Mouse (Mus musculus) cortical plate, adult 2 months (tissue): ENCODE measurements around the gene Foxn3. TPM values are rescaled to one million over a fixed set of nuclear protein-coding genes. Genes with fewer than 3 reads are reported as not detected.

ENCODE experiments used
- H3K27ac ChIP-seq: fragments of 200-500 bp; 2 replicates; pipeline ENCODE4 v1.5.1; 2012; ENCODE audit warnings: low read length, control low read depth, inconsistent platforms; ENCODE audit not compliant: insufficient read depth
- H3K4me1 ChIP-seq: fragments of 200-500 bp; 2 replicates; pipeline ENCODE4 v1.6.1; 2011; ENCODE audit warnings: low read length; ENCODE audit not compliant: control insufficient read depth, insufficient read depth
- H3K4me3 ChIP-seq: fragments of 200-500 bp; 2 replicates; pipeline ENCODE4 v1.5.1; 2011; ENCODE audit warnings: mild to moderate bottlenecking, low read length, control low read depth; ENCODE audit not compliant: insufficient read depth
- CTCF ChIP-seq: fragments of 200-500 bp; IDR thresholded peaks from 2 replicates; pipeline ENCODE4 v1.5.1; 2011; ENCODE audit warnings: mild to moderate bottlenecking, control low read depth, low read length; ENCODE audit not compliant: insufficient read depth; ENCODE audit errors: extremely low read depth
- POLR2A ChIP-seq: fragments of 200-500 bp; IDR thresholded peaks from 2 replicates; pipeline ENCODE4 v1.6.1; 2011; ENCODE audit warnings: mild to moderate bottlenecking, low read length, control low read depth; ENCODE audit not compliant: insufficient read depth; ENCODE audit errors: extremely low read depth
- polyA plus RNA-seq: library from polyadenylated mRNA; depleted of rRNA; stranded (reverse); fragments of >200 nt; gene quantifications from 2 replicates; pipeline ENCODE4 v1.2.3, GENCODE M21; 2012

The Foxn3 gene
- polyA plus RNA-seq, 1 experiment: 24.9 TPM

- no peak for TF ChIP-seq POLR2A
- TF ChIP-seq CTCF: no peak
- H3K27ac ChIP-seq: 0 out of 2 replicates have a peak overlapping the region, but pooled peaks have one; percentile 8
- H3K4me3 ChIP-seq: no peak overlapping the region
- H3K4me1 ChIP-seq: peaks cover 4% of the 10 kb centered on the region
Measured at GRCm38 (mm10) chr12:99342160-99342559, 221.2 kb downstream of the Foxn3 start.

DNA sequence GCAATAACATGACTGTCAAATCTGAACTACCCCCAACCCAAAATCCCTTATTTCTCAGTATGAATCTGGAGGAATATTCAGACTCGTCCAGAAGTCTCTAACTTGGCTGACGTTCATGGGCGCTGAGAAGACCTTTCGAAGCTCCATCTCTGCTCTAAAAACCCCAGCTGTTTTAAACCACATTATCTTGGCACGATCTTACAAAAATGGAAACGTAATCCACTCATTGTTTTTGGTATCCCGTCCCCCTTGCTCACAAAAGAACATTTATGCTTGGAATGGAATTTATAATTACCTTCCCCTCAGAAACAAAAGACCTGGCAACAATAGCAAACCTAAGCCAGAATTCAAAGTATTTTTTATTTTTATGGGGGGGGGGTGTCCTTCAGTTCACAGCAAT lies 221.6 kb downstream of the Foxn3 start:
- H3K4me1 ChIP-seq: peaks cover 4% of the 10 kb centered on the region
- H3K27ac ChIP-seq: no peak overlapping the region
- H3K4me3 ChIP-seq: no peak overlapping the region
- TF ChIP-seq CTCF (no peak), POLR2A (no peak)

DNA sequence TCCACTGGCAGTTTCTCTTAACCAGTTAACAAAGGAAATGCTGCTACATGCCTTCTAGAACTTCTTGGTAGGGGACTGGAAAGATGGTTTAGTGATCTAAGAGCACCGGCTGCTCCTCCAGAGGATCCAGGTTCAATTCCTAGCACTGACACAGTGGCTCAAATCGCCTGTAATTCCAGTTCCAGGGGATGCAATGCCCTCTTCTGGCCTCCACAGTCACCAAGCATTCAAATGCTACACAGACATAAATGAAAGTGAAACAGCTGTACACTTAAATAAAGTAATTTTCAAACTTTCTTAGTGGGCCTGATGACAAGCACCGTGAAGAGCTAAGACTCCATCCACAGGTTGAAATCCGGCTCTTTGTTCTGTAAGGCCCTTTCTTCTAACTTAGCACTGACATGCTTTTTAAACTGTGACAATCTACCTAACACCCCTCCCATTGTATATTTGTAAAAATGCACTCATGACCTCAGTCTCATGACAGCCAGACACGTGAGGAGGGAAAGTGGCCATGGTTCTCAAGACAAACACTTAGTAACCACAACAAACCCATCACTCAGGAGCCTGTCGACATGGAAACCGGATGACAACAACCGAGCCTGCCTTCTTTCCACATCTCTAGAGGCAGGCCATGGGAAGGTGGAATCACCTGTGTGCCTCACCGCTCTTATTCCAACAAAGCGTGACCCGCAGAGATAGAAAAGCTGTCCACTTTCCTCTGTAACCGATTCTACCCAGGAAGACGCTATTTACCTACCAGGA lies 222.8 kb downstream of the Foxn3 start:
- H3K4me3 ChIP-seq: no peak overlapping the region
- TF ChIP-seq CTCF (0 out of 2 replicates have a peak, but pooled peaks have one; percentile 2), POLR2A (no peak)
- no peak overlapping the region; the same call in 1 of the 2 replicates for H3K27ac ChIP-seq
- H3K4me1 ChIP-seq: peaks cover 4% of the 10 kb centered on the region

GRCm38 (mm10) chr12:99339640-99340325 lies 223.6 kb downstream of the Foxn3 start:
- Histone ChIP-seq H3K4me3 (no peak overlapping the region), H3K4me1 (peaks cover 4% of the 10 kb centered on the region), H3K27ac (0 out of 2 replicates have a peak overlapping the region, but pooled peaks have one; percentile 3)
- no peak for TF ChIP-seq POLR2A
- no peak for TF ChIP-seq CTCF

GRCm38 (mm10) chr12:99338754-99339153 lies 224.6 kb downstream of the Foxn3 start:
- H3K4me1 ChIP-seq: peaks cover 4% of the 10 kb centered on the region
- no peak overlapping the region for H3K27ac ChIP-seq

DNA sequence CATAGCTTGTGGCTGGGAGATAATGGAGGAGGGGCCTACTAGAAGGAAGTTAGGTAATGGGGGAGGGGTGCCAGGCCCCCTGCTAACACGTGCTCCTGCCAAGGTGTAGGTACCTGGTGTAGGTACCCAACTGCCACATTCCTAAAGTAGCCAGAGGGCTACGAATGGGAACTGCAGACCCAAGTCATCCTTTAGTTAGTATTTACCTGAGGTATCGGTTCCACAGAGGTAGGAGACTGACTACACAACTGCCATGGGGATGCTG lies 226.3 kb downstream of the Foxn3 start:
- no peak overlapping the region for H3K27ac ChIP-seq
- H3K4me1 ChIP-seq: peaks cover 4% of the 10 kb centered on the region
- no peak overlapping the region for H3K4me3 ChIP-seq
- TF ChIP-seq CTCF (no peak), POLR2A (no peak)

More at GRCm38 (mm10) chr12:99338754-99339153, 224.6 kb downstream of the Foxn3 start:
- TF ChIP-seq CTCF: no peak
- TF ChIP-seq POLR2A: no peak
- H3K4me3 ChIP-seq: no peak overlapping the region

DNA sequence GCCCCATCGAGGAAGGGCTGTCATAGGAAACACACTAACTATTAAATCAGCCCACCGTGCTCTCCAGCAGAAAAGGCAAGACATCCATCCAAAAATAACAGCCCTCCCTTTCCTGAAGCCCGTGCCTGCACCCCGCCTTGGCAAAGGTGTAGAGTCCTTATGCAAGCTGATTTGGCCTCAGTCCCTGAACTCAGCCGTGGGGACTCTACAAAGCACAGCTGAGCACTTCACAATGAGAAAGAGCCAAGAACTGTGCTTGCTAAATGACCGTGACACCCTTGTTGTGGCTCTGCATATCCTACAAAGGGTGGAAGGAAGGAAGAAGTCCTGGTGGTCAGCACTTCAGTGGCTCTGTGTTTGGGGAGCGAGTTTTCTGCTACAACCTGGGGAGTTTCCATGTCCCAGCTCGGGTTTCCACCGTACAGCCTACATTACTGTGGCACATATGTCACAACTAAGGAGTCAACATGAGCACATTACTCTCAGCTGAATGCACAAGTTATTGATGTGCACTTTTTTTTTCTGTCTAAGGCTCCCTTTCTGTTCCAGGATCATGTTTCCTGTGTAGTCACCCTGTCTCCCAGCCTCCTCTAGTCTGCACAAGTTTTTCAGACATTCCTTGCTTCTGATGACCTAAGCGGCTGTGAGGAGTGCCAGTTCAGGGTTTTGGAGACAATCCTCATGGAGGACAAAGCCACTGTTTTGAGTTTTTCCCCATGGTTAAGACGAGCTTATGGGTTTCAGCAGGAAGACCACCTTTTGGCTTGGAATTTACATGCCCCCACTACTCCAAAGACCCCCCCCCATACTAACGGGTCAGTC lies 226.8 kb downstream of the Foxn3 start:
- TF ChIP-seq CTCF: no peak
- TF ChIP-seq POLR2A: no peak
- Histone ChIP-seq H3K4me1 (peaks cover 4% of the 10 kb centered on the region), H3K27ac (no peak overlapping the region), H3K4me3 (no peak overlapping the region)

GRCm38 (mm10) chr12:99335628-99336027 lies 227.8 kb downstream of the Foxn3 start:
- TF ChIP-seq CTCF (no peak), POLR2A (no peak)
- peaks cover 2% of the 10 kb centered on the region for H3K4me1 ChIP-seq
- no peak overlapping the region for H3K27ac ChIP-seq
- H3K4me3 ChIP-seq: no peak overlapping the region

DNA sequence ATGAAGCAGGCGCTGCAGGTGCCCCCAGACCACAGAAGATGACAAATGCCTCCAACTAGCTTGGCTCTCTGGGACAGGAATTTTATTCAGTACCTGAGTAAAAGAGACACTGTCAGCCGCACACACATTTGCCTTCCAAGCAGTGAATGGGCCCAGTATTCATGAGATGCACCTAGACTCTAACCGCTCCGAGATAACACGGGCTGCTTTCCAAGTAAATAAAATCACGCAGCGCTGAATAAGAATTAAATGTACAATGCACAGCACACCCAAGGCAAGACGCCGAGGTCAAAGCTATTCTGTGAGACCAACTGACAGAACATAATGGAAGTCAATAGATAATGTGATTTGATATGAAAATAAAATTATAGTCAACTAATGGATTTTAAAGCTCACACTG lies 229.4 kb downstream of the Foxn3 start:
- no peak for TF ChIP-seq POLR2A
- no peak for TF ChIP-seq CTCF
- H3K4me1 ChIP-seq: peaks cover 2% of the 10 kb centered on the region
- no peak overlapping the region for H3K27ac ChIP-seq
- H3K4me3 ChIP-seq: no peak overlapping the region
